Mouse (Mus musculus) heart, adult 8-10 months (tissue): ENCODE measurements around the gene Nme4. TPM values are rescaled to one million over a fixed set of nuclear protein-coding genes. Genes with fewer than 3 reads are reported as not detected.

Experiments
- DNase-seq: peaks from one replicate; pipeline ENCODE4 v3.0.0; 2022; ENCODE audit warnings: low spot score
- total RNA-seq, 4 experiments: library from RNA; stranded (reverse); gene quantifications; 2 replicates each; pipeline ENCODE4 v1.2.4; 2022

Gene Nme4
- total RNA-seq, 4 experiments from 2014 or later, result 5.0 to 7.6 (median 5.9) TPM

DNA sequence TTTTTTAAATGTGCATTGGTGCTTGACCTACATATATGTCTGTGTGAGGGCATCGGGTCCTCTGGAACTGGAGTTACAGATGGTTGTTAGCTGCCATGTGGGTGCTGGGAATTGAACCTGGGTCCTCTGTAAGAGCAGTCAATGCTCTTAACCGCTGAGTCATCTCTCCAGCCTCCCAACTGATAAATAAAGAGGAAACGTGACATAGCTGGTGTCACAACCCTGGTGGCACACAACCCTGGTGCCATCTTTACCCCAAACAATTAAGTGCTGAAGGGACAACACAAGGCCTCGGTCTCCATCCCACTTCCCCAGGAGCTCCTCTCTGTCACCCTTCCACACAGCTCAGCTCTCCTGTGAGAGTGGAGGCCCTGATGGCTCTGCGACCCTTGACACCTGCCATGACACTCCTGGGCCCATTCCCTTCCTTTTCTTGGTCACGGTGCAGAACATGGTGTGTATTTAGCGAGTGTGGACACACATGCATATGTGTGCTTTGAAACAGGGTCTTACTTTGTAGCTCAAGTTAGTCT is 28.8 kb downstream of the Nme4 start:
- no peak for DNase-seq

DNA sequence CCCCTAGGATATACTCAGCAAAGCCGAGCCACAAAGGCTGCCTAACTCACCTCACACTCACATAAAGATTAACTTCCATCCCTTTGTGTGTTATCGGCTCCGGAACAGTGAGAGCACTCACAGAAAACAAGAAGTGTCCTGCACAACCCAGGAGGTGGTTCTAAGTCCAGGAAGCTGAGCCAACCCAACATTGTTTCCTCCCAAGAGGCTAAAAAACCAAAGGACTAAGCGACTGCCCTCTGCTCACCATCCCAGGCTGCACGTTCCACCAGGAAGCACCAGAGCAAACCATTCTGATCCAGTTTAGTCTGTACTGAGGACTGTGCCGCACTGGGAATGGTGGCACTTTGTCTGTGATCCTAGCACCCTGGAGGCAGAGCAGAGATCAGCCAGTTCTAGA is 30.5 kb downstream of the Nme4 start:
- DNase-seq, result no peak

GRCm38 (mm10) chr17:26057787-26058567 is 37.4 kb downstream of the Nme4 start:
- no peak for DNase-seq

DNA sequence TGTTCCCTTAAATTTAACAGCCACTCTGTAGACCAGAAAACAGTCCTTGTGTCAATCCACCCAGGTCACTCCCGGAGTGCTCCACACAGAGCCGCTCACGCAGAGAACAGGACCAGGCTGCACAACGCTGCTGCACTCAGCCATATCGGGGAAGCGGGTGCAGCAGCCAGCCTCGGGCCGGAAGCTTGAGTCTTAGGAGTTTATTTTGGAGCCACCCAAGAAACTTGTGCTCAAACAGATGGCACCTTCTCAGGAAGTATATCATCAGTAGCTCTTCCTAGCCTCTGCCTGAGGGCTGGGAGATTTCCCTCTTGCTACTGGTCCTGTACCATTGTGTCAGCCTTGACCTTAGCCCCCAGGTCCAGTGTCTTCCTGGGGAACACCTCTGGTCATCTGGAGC is 38.1 kb downstream of the Nme4 start:
- DNase-seq, result no peak

DNA sequence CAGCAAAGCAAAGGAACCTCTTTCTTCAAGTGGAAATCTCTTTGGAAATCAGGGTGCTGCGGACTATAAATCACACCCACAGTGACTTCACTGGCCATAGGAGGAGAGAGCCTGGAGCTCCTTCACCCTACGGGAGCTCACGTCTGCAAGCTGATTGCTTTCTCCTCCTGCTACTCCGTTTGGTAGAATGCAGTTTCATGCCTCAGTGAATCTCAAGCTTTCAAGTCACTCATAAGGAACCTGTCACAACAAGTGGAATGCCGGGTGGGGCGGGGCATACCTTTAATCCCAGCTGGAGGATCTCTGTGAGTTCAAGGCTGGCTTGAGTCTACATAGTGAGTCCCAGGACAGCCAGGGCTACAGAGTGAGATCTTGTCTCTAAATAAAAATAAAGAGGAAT is 40.2 kb downstream of the Nme4 start:
- DNase-seq, result no peak

GRCm38 (mm10) chr17:26054133-26054845 is 41.1 kb downstream of the Nme4 start:
- no peak for DNase-seq

- DNase-seq, result no peak
Observed at GRCm38 (mm10) chr17:26052706-26053105, 42.7 kb downstream of the Nme4 start.

GRCm38 (mm10) chr17:26052074-26052473 is 43.3 kb downstream of the Nme4 start:
- DNase-seq, result no peak

- DNase-seq, result no peak
Observed at GRCm38 (mm10) chr17:26048118-26048517, 47.3 kb downstream of the Nme4 start.

GRCm38 (mm10) chr17:26046253-26046997 is 49.0 kb downstream of the Nme4 start:
- no peak for DNase-seq

DNA sequence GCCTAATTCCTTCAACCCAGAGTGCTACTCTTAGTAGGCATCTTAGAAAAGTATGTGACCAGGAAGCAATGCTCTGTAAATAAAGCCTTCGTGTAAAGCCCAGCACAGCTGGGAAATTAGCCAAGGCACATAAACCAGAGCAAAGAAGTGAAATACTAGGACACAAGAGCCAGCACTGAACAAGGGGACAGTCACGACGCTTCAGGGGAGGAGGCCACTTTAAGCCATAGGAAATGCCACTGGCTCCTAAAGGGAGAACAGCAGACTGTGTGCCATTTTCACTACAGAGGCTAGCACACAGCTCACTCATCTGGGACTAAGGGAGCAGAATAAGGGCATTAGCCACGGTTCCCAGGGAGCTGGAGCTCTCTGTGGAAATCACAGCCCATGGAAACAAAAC is 50.1 kb downstream of the Nme4 start:
- DNase-seq, result no peak

DNA sequence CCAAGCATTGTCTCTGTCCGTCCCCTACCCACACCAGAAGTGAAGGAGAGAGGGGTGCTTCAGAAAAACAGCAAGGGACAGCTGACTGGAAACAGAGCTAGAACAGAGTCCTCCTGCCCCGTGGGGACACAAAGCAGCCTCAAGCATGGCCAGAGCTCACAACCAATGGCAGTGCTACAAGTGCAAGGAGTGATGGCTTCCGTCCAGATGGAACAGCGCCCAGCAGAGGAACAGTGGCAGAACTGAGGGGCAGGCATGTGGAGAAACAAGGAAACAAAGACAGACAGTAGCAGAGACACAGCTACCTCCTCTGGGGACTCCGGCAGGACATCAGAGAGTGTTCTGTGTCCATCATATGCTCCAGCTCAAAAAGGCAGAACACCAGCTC is 52.2 kb downstream of the Nme4 start:
- peak; percentile 52 for DNase-seq

DNA sequence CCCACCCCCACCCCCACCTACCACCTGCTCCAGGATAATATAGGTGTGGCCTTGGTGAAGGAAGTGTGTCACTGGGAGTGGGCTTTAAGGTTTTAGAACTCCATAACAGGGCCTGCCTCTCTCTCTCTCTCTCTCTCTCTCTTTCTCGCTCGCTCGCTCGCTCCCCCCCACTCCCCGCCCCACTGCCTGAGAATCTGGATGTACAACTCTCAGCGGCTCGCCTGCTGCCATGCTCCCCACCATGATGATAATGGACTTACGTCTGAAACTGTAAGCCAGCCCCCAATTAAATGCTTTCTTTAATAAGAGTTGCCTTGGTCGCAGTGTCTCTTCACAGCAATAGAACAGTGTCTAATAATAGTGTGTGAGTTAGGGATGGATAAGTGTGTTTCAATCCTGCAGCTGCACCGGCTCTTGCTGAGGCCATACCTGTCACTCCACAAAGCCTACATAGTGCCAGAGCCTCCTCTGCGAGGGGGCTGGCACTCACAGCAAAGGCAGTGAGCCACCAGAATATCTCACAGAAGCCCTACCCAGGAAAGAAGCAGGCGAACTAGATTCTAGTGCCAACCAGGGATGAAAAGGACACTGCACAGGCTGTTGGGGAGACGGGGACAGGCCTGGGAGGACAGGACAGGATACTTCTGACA is 52.7 kb downstream of the Nme4 start:
- peak; percentile 15 for DNase-seq

Other genes with a start within 250 kb of the Nme4 start
- 1 to 10 TPM; 1.4 to 2.1 (median 1.6) TPM for gene Wdr90, start 234.1 kb downstream of the Nme4 start, total RNA-seq
- gene Mcrip2, start 226.8 kb downstream of the Nme4 start, total RNA-seq, result 100 to 1,000 TPM; 211 to 282 (median 267) TPM
- 10 to 100 TPM; 13.6 to 16.8 (median 14.5) TPM for gene Mettl26, start 220.5 kb downstream of the Nme4 start, total RNA-seq
- gene Wfikkn1, start 214.7 kb downstream of the Nme4 start, total RNA-seq, result under 1 TPM; 0.44 to 0.57 (median 0.51) TPM
- 10 to 100 TPM; 17.3 to 20.1 (median 17.7) TPM for gene Rab40c, start 175.9 kb downstream of the Nme4 start, total RNA-seq
- gene Pigq, start 150.7 kb downstream of the Nme4 start, total RNA-seq, result 10 to 100 TPM; 37.3 to 48.3 (median 47.8) TPM
- under 1 TPM in 1 of 4 experiments, not detected in 3; 0.41 TPM for gene Nhlrc4, start 150.6 kb downstream of the Nme4 start, total RNA-seq
- gene A930017K11Rik, start 143.0 kb downstream of the Nme4 start, total RNA-seq, result under 1 TPM; 0.24 to 0.85 (median 0.36) TPM
- gene Capn15, start 109.8 kb downstream of the Nme4 start, total RNA-seq, result 1 to 10 TPM; 5.4 to 8.1 (median 6.8) TPM
- gene Rab11fip3, start 26.0 kb downstream of the Nme4 start, total RNA-seq, result 10 to 100 TPM; 30.0 to 33.6 (median 32.2) TPM
- 10 to 100 TPM; 10.2 to 11.2 (median 11.0) TPM for gene Decr2, start 5.3 kb downstream of the Nme4 start, total RNA-seq
- 1 to 10 TPM; 6.0 to 7.0 (median 6.2) TPM for gene Tmem8, start 17.7 kb upstream of the Nme4 start, total RNA-seq
- gene Mrpl28, start 27.9 kb upstream of the Nme4 start, total RNA-seq, result 100 to 1,000 TPM; 160 to 201 (median 177) TPM
- gene Axin1, start 43.1 kb upstream of the Nme4 start, total RNA-seq, result 10 to 100 TPM; 16.1 to 21.6 (median 17.3) TPM
- gene Pdia2, start 103.5 kb upstream of the Nme4 start, total RNA-seq, result not detected
- 1 to 10 TPM in 2 of 4 experiments, under 1 TPM in 1, not detected in 1; 0.16 to 1.4 (median 1.0) TPM for gene Rgs11, start 107.3 kb upstream of the Nme4 start, total RNA-seq
- under 1 TPM; 0.26 to 0.94 (median 0.76) TPM for gene Arhgdig, start 112.2 kb upstream of the Nme4 start, total RNA-seq
- 100 to 1,000 TPM; 118 to 143 (median 133) TPM for gene Fam234a, start 148.6 kb upstream of the Nme4 start, total RNA-seq
- 10 to 100 TPM in 3 of 4 experiments, 1 to 10 TPM in 1; 10.0 to 16.5 (median 13.8) TPM for gene Luc7l, start 157.3 kb upstream of the Nme4 start, total RNA-seq